Mouse (Mus musculus): Measurements from ENCODE around the gene Lsm10.

- no peak for TF ChIP-seq CTCF (IDR thresholded peaks at IDR 0.05; ENCODE audit: low read depth, low read length)
- TF ChIP-seq GATA2 (IDR thresholded peaks at IDR 0.05; ENCODE audit: borderline replicate concordance, low read depth, low read length) = no peak
Observed at GRCm38 (mm10) chr4:126099365-126099764, 2.9 kb downstream of the Lsm10 start.
